Mouse (Mus musculus): ENCODE measurements around the gene Nlgn2. TPM values are rescaled to one million over a fixed set of nuclear protein-coding genes. Genes with fewer than 3 reads are reported as not detected.

Nlgn2 gene
- polyA plus RNA-seq, 1 experiment from 2014 or later, result 2.7 TPM

DNA sequence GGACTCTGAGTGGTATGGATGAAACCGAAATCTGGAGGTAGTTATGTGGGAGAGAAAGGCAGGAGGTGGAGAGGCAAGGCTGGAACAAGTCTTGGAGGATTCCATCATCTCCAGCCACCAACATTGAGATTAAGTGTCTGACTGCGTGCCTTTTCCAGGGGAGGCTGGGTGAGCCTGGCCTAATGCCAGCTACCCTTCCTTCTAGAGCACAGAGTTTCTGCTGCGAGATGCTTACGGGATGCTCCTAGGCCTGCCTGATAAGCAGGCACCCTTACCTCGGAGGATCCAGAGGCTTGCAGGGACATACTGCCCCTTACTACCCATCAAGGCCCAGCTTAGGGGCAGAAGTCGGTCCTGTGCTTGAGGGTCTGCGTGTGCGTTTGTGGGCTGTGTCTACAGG lies 4.0 kb downstream of the Nlgn2 start:
- Histone ChIP-seq H3K4me2 (replicated peaks; ENCODE audit: low read depth) (peak overlapping the region; percentile 67), H3K27me3 (ENCODE audit: control insufficient read depth, insufficient read depth, low read length) (no peaks in the 10 kb centered on the region), H3K9ac (ENCODE audit: low read length) (peak overlapping the region; percentile 66), H3K27ac (replicated peaks) (no peak overlapping the region; the same call in 1 of the 2 replicates), H3K4me3 (ENCODE audit: low read depth, low read length) (peak overlapping the region; percentile 35), H3K4me1 (replicated peaks; ENCODE audit: control insufficient read depth, insufficient read depth) (peaks cover 3% of the 10 kb centered on the region), H3K36me3 (ENCODE audit: control insufficient read depth, insufficient read depth, low read length) (no peaks in the 10 kb centered on the region), H3K9me3 (ENCODE audit: control insufficient read depth, low read length) (no peaks in the 10 kb centered on the region)
- no peak for TF ChIP-seq EP300 (optimal IDR thresholded peaks at IDR 0.05)
- no peak for TF ChIP-seq CTCF (IDR thresholded peaks at IDR 0.05; ENCODE audit: low read depth)
- 62% methylated on average over 8 of the region's 8 CpGs for WGBS
- no peak for ATAC-seq (ENCODE audit: low FRiP score, low TSS enrichment)
- DNase-seq (ENCODE audit: low spot score), result no peak

DNA sequence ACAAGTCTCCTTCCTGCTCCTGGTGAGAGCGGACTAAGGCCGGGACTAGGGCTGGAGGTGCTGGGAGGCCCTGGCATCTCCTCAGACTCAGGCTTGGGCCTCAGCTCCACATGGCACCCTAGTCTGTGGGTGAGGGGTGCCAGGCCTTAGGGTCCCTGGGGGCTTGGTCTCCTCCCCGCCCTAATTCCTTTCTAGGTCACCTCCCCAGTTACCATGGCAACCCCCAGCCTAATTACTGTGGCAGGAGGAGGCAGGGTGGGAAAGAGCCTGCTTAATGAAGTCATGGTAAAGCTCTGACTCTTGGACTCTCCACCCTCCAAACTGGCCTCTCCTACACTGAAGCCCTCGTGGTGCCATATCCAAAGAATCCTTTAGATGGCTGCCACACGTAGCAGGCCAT lies 8.8 kb downstream of the Nlgn2 start:
- 0 out of 2 replicates have a peak, but pooled peaks have one; percentile 29 for ATAC-seq (ENCODE audit: low FRiP score, low TSS enrichment)
- Histone ChIP-seq H3K4me1 (replicated peaks; ENCODE audit: control insufficient read depth, insufficient read depth) (no peaks in the 10 kb centered on the region; the same call in 1 of the 2 replicates), H3K4me3 (ENCODE audit: low read depth, low read length) (no peak overlapping the region), H3K9ac (ENCODE audit: low read length) (no peak overlapping the region), H3K9me3 (ENCODE audit: control insufficient read depth, low read length) (no peaks in the 10 kb centered on the region), H3K27ac (replicated peaks) (no peak overlapping the region), H3K27me3 (ENCODE audit: control insufficient read depth, insufficient read depth, low read length) (no peaks in the 10 kb centered on the region), H3K4me2 (replicated peaks; ENCODE audit: low read depth) (no peak overlapping the region), H3K36me3 (ENCODE audit: control insufficient read depth, insufficient read depth, low read length) (no peaks in the 10 kb centered on the region)
- DNase-seq (ENCODE audit: low spot score), result no peak
- 78% methylated on average over 5 of the region's 5 CpGs for WGBS
- no peak for TF ChIP-seq CTCF (IDR thresholded peaks at IDR 0.05; ENCODE audit: low read depth)
- TF ChIP-seq EP300 (optimal IDR thresholded peaks at IDR 0.05), result no peak

DNA sequence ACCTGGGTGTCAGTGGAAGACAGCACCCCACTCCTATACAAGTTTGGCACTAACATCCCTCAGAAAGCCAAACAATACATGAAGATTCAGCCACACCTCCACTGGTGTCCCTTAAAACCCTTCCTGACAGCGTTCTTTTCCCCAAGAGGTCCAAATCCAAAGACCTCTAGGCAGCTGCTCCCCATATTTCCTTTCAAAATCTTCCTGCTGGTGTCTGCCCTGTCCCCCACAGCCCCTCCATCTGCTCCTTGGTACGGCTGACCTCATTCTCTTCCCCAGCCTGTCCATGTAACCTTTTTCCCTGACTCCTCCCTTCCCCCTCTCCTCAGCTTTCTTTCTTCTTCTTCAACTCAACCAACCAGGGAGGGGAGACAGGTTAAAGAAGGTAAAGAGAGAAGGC lies 14.1 kb downstream of the Nlgn2 start:
- H3K36me3 ChIP-seq (ENCODE audit: control insufficient read depth, insufficient read depth, low read length), result no peaks in the 10 kb centered on the region
- no peak overlapping the region for H3K4me2 ChIP-seq (replicated peaks; ENCODE audit: low read depth)
- no peaks in the 10 kb centered on the region for H3K4me1 ChIP-seq (replicated peaks; ENCODE audit: control insufficient read depth, insufficient read depth)
- no peak overlapping the region for H3K27ac ChIP-seq (replicated peaks)
- TF ChIP-seq EP300 (optimal IDR thresholded peaks at IDR 0.05) (no peak), CTCF (IDR thresholded peaks at IDR 0.05; ENCODE audit: low read depth) (no peak)
- H3K4me3 ChIP-seq (ENCODE audit: low read depth, low read length), result no peak overlapping the region
- H3K9me3 ChIP-seq (ENCODE audit: control insufficient read depth, low read length), result no peaks in the 10 kb centered on the region
- 64% methylated on average over 2 of the region's 2 CpGs for WGBS
- no peaks in the 10 kb centered on the region for H3K27me3 ChIP-seq (ENCODE audit: control insufficient read depth, insufficient read depth, low read length)
- DNase-seq (ENCODE audit: low spot score) (no peak), ATAC-seq (ENCODE audit: low FRiP score, low TSS enrichment) (no peak)
- H3K9ac ChIP-seq (ENCODE audit: low read length), result no peak overlapping the region

GRCm38 (mm10) chr11:69822080-69822479 lies 15.5 kb downstream of the Nlgn2 start, which contains the start of gene Spem1:
Gene Spem1, minus strand, starts transcription at chr11:69822180.
- H3K27ac ChIP-seq (replicated peaks), result no peak within 1 kb of the TSS
- H3K36me3 ChIP-seq (ENCODE audit: control insufficient read depth, insufficient read depth, low read length), result no peaks in the 10 kb centered on the region
- no peaks in the 10 kb centered on the region for H3K27me3 ChIP-seq (ENCODE audit: control insufficient read depth, insufficient read depth, low read length)
- DNase-seq (ENCODE audit: low spot score) (no peak), ATAC-seq (ENCODE audit: low FRiP score, low TSS enrichment) (no peak)
- no peak within 1 kb of the TSS for H3K4me3 ChIP-seq (ENCODE audit: low read depth, low read length)
- H3K9me3 ChIP-seq (ENCODE audit: control insufficient read depth, low read length), result no peaks in the 10 kb centered on the region
- no peak within 1 kb of the TSS for H3K4me2 ChIP-seq (replicated peaks; ENCODE audit: low read depth)
- no peaks in the 10 kb centered on the region for H3K4me1 ChIP-seq (replicated peaks; ENCODE audit: control insufficient read depth, insufficient read depth)
- TF ChIP-seq CTCF (IDR thresholded peaks at IDR 0.05; ENCODE audit: low read depth), result no peak
- no peak for TF ChIP-seq EP300 (optimal IDR thresholded peaks at IDR 0.05)
- 93% methylated on average over 3 of the region's 3 CpGs for WGBS
- H3K9ac ChIP-seq (ENCODE audit: low read length), result no peak within 1 kb of the TSS

GRCm38 (mm10) chr11:69818871-69819270 lies 18.7 kb downstream of the Nlgn2 start:
- H3K4me2 ChIP-seq (replicated peaks; ENCODE audit: low read depth), result no peak overlapping the region
- 92% methylated on average over 8 of the region's 8 CpGs for WGBS
- no peak for ATAC-seq (ENCODE audit: low FRiP score, low TSS enrichment)

GRCm38 (mm10) chr11:69818365-69818764 lies 19.2 kb downstream of the Nlgn2 start, which contains the start of gene Spem2:
Gene Spem2, minus strand, starts transcription at chr11:69818465.
- Histone ChIP-seq H3K36me3 (ENCODE audit: control insufficient read depth, insufficient read depth, low read length) (no peaks in the 10 kb centered on the region), H3K27me3 (ENCODE audit: control insufficient read depth, insufficient read depth, low read length) (no peaks in the 10 kb centered on the region), H3K9ac (ENCODE audit: low read length) (no peak within 1 kb of the TSS), H3K4me3 (ENCODE audit: low read depth, low read length) (no peak within 1 kb of the TSS), H3K4me2 (replicated peaks; ENCODE audit: low read depth) (no peak within 1 kb of the TSS), H3K4me1 (replicated peaks; ENCODE audit: control insufficient read depth, insufficient read depth) (no peaks in the 10 kb centered on the region), H3K27ac (replicated peaks) (no peak within 1 kb of the TSS), H3K9me3 (ENCODE audit: control insufficient read depth, low read length) (no peaks in the 10 kb centered on the region)
- DNase-seq (ENCODE audit: low spot score) (no peak), ATAC-seq (ENCODE audit: low FRiP score, low TSS enrichment) (no peak)
- WGBS, result 85% methylated on average over 2 of the region's 2 CpGs
- no peak for TF ChIP-seq EP300 (optimal IDR thresholded peaks at IDR 0.05)
- no peak for TF ChIP-seq CTCF (IDR thresholded peaks at IDR 0.05; ENCODE audit: low read depth)

More at GRCm38 (mm10) chr11:69818871-69819270, 18.7 kb downstream of the Nlgn2 start:
- H3K9me3 ChIP-seq (ENCODE audit: control insufficient read depth, low read length), result no peaks in the 10 kb centered on the region
- no peak overlapping the region for H3K4me3 ChIP-seq (ENCODE audit: low read depth, low read length)
- no peaks in the 10 kb centered on the region for H3K27me3 ChIP-seq (ENCODE audit: control insufficient read depth, insufficient read depth, low read length)
- no peak overlapping the region for H3K9ac ChIP-seq (ENCODE audit: low read length)
- H3K4me1 ChIP-seq (replicated peaks; ENCODE audit: control insufficient read depth, insufficient read depth), result no peaks in the 10 kb centered on the region
- no peak overlapping the region for H3K27ac ChIP-seq (replicated peaks)
- H3K36me3 ChIP-seq (ENCODE audit: control insufficient read depth, insufficient read depth, low read length), result no peaks in the 10 kb centered on the region
- no peak for TF ChIP-seq EP300 (optimal IDR thresholded peaks at IDR 0.05)
- no peak for TF ChIP-seq CTCF (IDR thresholded peaks at IDR 0.05; ENCODE audit: low read depth)
- no peak for DNase-seq (ENCODE audit: low spot score)
